Mouse (Mus musculus) liver, embryonic 13.5 days (tissue): ENCODE measurements around the gene Il16. TPM values are rescaled to one million over a fixed set of nuclear protein-coding genes. Genes with fewer than 3 reads are reported as not detected.

Source experiments
- ATAC-seq: fragments of 200-750 bp; cut with Nextera tagmentation; 2 replicates; pipeline ENCODE4 v1.8.0; 2017; ENCODE audit warnings: low read depth, mild to moderate bottlenecking, moderate number of reproducible peaks, moderate library complexity
- DNase-seq: peaks from one replicate; pipeline ENCODE4 v3.0.0; 2022
- H3K27ac ChIP-seq: fragments of 300-500 bp; sonication (generic); 2 replicates; pipeline ENCODE4 v1.5.1; 2015; ENCODE audit warnings: moderate library complexity, mild to moderate bottlenecking, inconsistent platforms
- H3K27me3 ChIP-seq: fragments of 300-500 bp; sonication (generic); 2 replicates; pipeline ENCODE4 v1.6.1; 2015; ENCODE audit warnings: mild to moderate bottlenecking, inconsistent platforms
- H3K36me3 ChIP-seq: fragments of 300-500 bp; sonication (generic); 2 replicates; pipeline ENCODE4 v1.6.1; 2015; ENCODE audit warnings: mild to moderate bottlenecking, inconsistent platforms
- H3K4me1 ChIP-seq: fragments of 300-500 bp; sonication (generic); replicated peaks from 2 replicates; pipeline ENCODE4 v1.6.1; 2015; ENCODE audit warnings: inconsistent platforms
- H3K4me2 ChIP-seq: fragments of 300-500 bp; sonication (generic); 2 replicates; pipeline ENCODE4 v1.6.1; 2015; ENCODE audit warnings: inconsistent platforms, mild to moderate bottlenecking, moderate library complexity
- H3K4me3 ChIP-seq: fragments of 300-500 bp; sonication (generic); replicated peaks from 2 replicates; pipeline ENCODE4 v1.5.1; 2015; ENCODE audit warnings: mild to moderate bottlenecking, inconsistent platforms
- H3K9ac ChIP-seq: fragments of 300-500 bp; sonication (generic); 2 replicates; pipeline ENCODE4 v1.6.1; 2015; ENCODE audit warnings: mild to moderate bottlenecking, inconsistent platforms
- H3K9me3 ChIP-seq: fragments of 300-500 bp; sonication (generic); replicated peaks from 2 replicates; pipeline ENCODE4 v1.6.1; 2016; ENCODE audit warnings: inconsistent platforms
- WGBS: fragments of 180-500 bp; shearing (Covaris S2); methylation state at CpG from one replicate; pipeline ENCODE4 v1.1.7; 2015; ENCODE audit not compliant: insufficient replicate concordance; 5-methylcytosine and 5-hydroxymethylcytosine counted together
- polyA plus RNA-seq: library from polyadenylated mRNA; unstranded; fragments of >200 nt; fragmentation: Nextera tagmentation; extraction: Ambion mirVana; gene quantifications from 2 replicates; pipeline ENCODE4 v1.2.1, GENCODE M21; 2015

Il16 gene
- polyA plus RNA-seq, 1 experiment from 2014 or later, result 3.7 TPM

GRCm38 (mm10) chr7:83654196-83654595 is 91.3 kb downstream of the Il16 start:
- peak overlapping the region; percentile 39 for H3K4me2 ChIP-seq
- H3K27ac ChIP-seq, result no peak overlapping the region
- peaks cover 6% of the 10 kb centered on the region for H3K4me1 ChIP-seq
- no peak for DNase-seq
- ATAC-seq, result no peak
- peak overlapping the region; percentile 41 for H3K4me3 ChIP-seq
- 35% methylated on average over 2 of the region's 2 CpGs for WGBS
- H3K9ac ChIP-seq, result no peak overlapping the region
- H3K27me3 ChIP-seq, result no peaks in the 10 kb centered on the region
- H3K36me3 ChIP-seq, result no peaks in the 10 kb centered on the region
- H3K9me3 ChIP-seq, result no peaks in the 10 kb centered on the region

GRCm38 (mm10) chr7:83653605-83654051 is 91.9 kb downstream of the Il16 start:
- DNase-seq (no peak), ATAC-seq (no peak)
- peak overlapping the region; percentile 41; the same call in 1 of the 2 replicates for H3K4me3 ChIP-seq
- H3K9me3 ChIP-seq, result no peaks in the 10 kb centered on the region
- H3K27me3 ChIP-seq, result no peaks in the 10 kb centered on the region
- H3K4me1 ChIP-seq, result peaks cover 6% of the 10 kb centered on the region
- H3K4me2 ChIP-seq, result peak overlapping the region; percentile 39
- H3K9ac ChIP-seq, result no peak overlapping the region
- WGBS, result 34% methylated on average over 2 of the region's 2 CpGs
- H3K27ac ChIP-seq, result no peak overlapping the region
- no peaks in the 10 kb centered on the region for H3K36me3 ChIP-seq

GRCm38 (mm10) chr7:83652498-83652897 is 93.0 kb downstream of the Il16 start:
- Histone ChIP-seq H3K27me3 (no peaks in the 10 kb centered on the region), H3K4me2 (no peak overlapping the region), H3K4me1 (peaks cover 6% of the 10 kb centered on the region), H3K4me3 (no peak overlapping the region), H3K27ac (no peak overlapping the region), H3K9me3 (no peaks in the 10 kb centered on the region), H3K36me3 (no peaks in the 10 kb centered on the region), H3K9ac (no peak overlapping the region)
- DNase-seq (no peak), ATAC-seq (no peak)
- WGBS, result 59% methylated on average over 5 of the region's 5 CpGs

GRCm38 (mm10) chr7:83650638-83651037 is 94.9 kb downstream of the Il16 start:
- H3K9me3 ChIP-seq, result no peaks in the 10 kb centered on the region
- H3K27ac ChIP-seq, result no peak overlapping the region
- H3K36me3 ChIP-seq, result no peaks in the 10 kb centered on the region
- no peak overlapping the region for H3K4me3 ChIP-seq
- H3K27me3 ChIP-seq, result no peaks in the 10 kb centered on the region
- DNase-seq, result no peak
- no peak for ATAC-seq
- H3K4me1 ChIP-seq, result peaks cover 6% of the 10 kb centered on the region
- H3K4me2 ChIP-seq, result no peak overlapping the region
- H3K9ac ChIP-seq, result no peak overlapping the region
- 26% methylated on average over 5 of the region's 5 CpGs for WGBS

- ATAC-seq, result no peak
- Histone ChIP-seq H3K36me3 (no peaks in the 10 kb centered on the region), H3K27me3 (no peaks in the 10 kb centered on the region), H3K9ac (no peak overlapping the region), H3K4me1 (peaks cover 6% of the 10 kb centered on the region), H3K9me3 (no peaks in the 10 kb centered on the region), H3K27ac (no peak overlapping the region), H3K4me2 (no peak overlapping the region), H3K4me3 (no peak overlapping the region)
- 72% methylated on average over 7 of the region's 7 CpGs for WGBS
- no peak for DNase-seq
These were observed 96.7 kb downstream of the Il16 start for GRCm38 (mm10) chr7:83648807-83649206.

- Histone ChIP-seq H3K4me2 (no peak overlapping the region), H3K36me3 (peaks cover 7% of the 10 kb centered on the region; the same call in 1 of the 2 replicates), H3K9me3 (no peaks in the 10 kb centered on the region), H3K4me3 (no peak overlapping the region), H3K9ac (no peak overlapping the region), H3K27ac (no peak overlapping the region), H3K4me1 (peaks cover 6% of the 10 kb centered on the region), H3K27me3 (no peaks in the 10 kb centered on the region)
- WGBS, result 40% methylated on average over 5 of the region's 5 CpGs
- ATAC-seq, result no peak
- DNase-seq, result no peak
These were observed 100.0 kb downstream of the Il16 start for GRCm38 (mm10) chr7:83645476-83645875.

GRCm38 (mm10) chr7:83644761-83645160 is 100.8 kb downstream of the Il16 start:
- Histone ChIP-seq H3K27ac (no peak overlapping the region), H3K36me3 (peaks cover 8% of the 10 kb centered on the region; the same call in 1 of the 2 replicates), H3K27me3 (no peaks in the 10 kb centered on the region), H3K4me3 (no peak overlapping the region), H3K4me2 (no peak overlapping the region), H3K4me1 (no peaks in the 10 kb centered on the region; the same call in 1 of the 2 replicates), H3K9ac (no peak overlapping the region), H3K9me3 (no peaks in the 10 kb centered on the region)
- WGBS, result 61% methylated on average over 2 of the region's 2 CpGs
- ATAC-seq (no peak), DNase-seq (no peak)

- Histone ChIP-seq H3K27ac (no peak overlapping the region), H3K9me3 (no peaks in the 10 kb centered on the region), H3K27me3 (no peaks in the 10 kb centered on the region), H3K4me2 (no peak overlapping the region), H3K9ac (no peak overlapping the region), H3K4me3 (no peak overlapping the region), H3K4me1 (no peaks in the 10 kb centered on the region), H3K36me3 (peaks cover 11% of the 10 kb centered on the region; the same call in 1 of the 2 replicates)
- no peak for DNase-seq
- WGBS, result 76% methylated on average over 6 of the region's 6 CpGs
- no peak for ATAC-seq
These were observed 101.9 kb downstream of the Il16 start for GRCm38 (mm10) chr7:83643581-83643980.

- Histone ChIP-seq H3K27me3 (no peaks in the 10 kb centered on the region), H3K36me3 (peaks cover 23% of the 10 kb centered on the region; the same call in 1 of the 2 replicates), H3K4me1 (no peaks in the 10 kb centered on the region; the same call in 1 of the 2 replicates), H3K9me3 (no peaks in the 10 kb centered on the region), H3K27ac (no peak overlapping the region), H3K4me3 (no peak overlapping the region), H3K9ac (no peak overlapping the region), H3K4me2 (no peak overlapping the region)
- 61% methylated on average over 2 of the region's 2 CpGs for WGBS
- DNase-seq (no peak), ATAC-seq (no peak)
These were observed 104.4 kb downstream of the Il16 start for GRCm38 (mm10) chr7:83641163-83641562.

GRCm38 (mm10) chr7:83640581-83640980 is 104.9 kb downstream of the Il16 start:
- WGBS, result 75% methylated on average over 5 of the region's 5 CpGs

GRCm38 (mm10) chr7:83639084-83639483 is 106.4 kb downstream of the Il16 start:
- peaks cover 23% of the 10 kb centered on the region; the same call in 1 of the 2 replicates for H3K36me3 ChIP-seq
- no peak overlapping the region for H3K27ac ChIP-seq
- DNase-seq (no peak), ATAC-seq (no peak)
- peaks cover under 1% of the 10 kb centered on the region; the same call in 1 of the 2 replicates for H3K4me1 ChIP-seq
- WGBS, result 60% methylated on average over 3 of the region's 3 CpGs
- H3K9ac ChIP-seq, result no peak overlapping the region
- no peak overlapping the region for H3K4me3 ChIP-seq
- H3K9me3 ChIP-seq, result no peaks in the 10 kb centered on the region
- H3K4me2 ChIP-seq, result no peak overlapping the region
- no peaks in the 10 kb centered on the region for H3K27me3 ChIP-seq

More at GRCm38 (mm10) chr7:83640581-83640980, 104.9 kb downstream of the Il16 start:
- no peaks in the 10 kb centered on the region for H3K9me3 ChIP-seq
- no peak overlapping the region for H3K4me2 ChIP-seq
- DNase-seq (no peak), ATAC-seq (no peak)
- no peak overlapping the region for H3K27ac ChIP-seq
- peaks cover 23% of the 10 kb centered on the region; the same call in 1 of the 2 replicates for H3K36me3 ChIP-seq
- no peaks in the 10 kb centered on the region; the same call in 1 of the 2 replicates for H3K4me1 ChIP-seq
- no peaks in the 10 kb centered on the region for H3K27me3 ChIP-seq
- H3K4me3 ChIP-seq, result no peak overlapping the region
- H3K9ac ChIP-seq, result no peak overlapping the region
